In the genomic region with DNA sequence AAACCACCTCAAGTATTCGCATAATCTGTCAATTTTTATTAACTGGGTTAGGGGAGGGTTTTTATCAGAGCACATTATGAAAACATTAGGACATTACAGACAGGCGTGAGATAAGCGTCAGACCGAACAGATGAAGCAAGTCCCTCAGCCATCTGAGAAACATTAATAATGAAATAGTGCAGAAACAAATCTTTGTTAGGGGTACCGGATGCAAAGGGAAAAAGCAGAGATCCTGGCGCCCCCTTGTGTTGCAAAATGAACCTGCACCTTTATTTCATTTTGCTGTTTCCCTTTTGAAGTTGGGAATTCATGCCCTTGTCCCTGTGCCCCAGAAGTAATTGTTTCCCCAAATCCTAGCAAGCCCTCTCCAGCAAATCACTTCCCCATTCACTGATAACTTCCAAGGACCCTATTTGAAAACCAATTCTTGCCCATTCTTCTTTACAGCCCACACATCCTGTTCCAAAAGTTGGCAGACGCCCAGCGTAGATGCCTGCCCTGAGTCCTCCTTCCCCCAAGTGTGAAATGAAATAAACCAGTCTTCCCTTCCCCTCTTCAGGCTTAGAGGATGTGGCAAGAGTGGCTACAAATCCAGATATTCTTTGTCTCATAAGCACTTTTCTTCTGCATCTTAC, we compare ENCODE assay signal across 8 mouse cellular contexts.
DNase-seq lines count a peak whose midpoint lies in the region; ATAC-seq and TF ChIP-seq lines count a peak whose summit lies in the region.

No protein-coding gene starts in this region.

- H3K79me2 ChIP-seq in C2C12 (ENCODE audit: control insufficient read depth, insufficient read depth), result no peaks in the 10 kb centered on the region

- no peak overlapping the region for H3K4me2 ChIP-seq in intestine, postnatal 0 days (replicated peaks; ENCODE audit: low read depth)
- no peak overlapping the region for H3K4me2 ChIP-seq in intestine, embryonic 16.5 days (ENCODE audit: low read depth, low read length)
- no peak overlapping the region for H3K4me2 ChIP-seq in forebrain, embryonic 16.5 days (ENCODE audit: low read length)

- peak; percentile 87 for TF ChIP-seq CTCF in intestine, postnatal 0 days (IDR thresholded peaks at IDR 0.05; ENCODE audit: low read depth)
- peak; percentile 9 for TF ChIP-seq CTCF in C2C12 (IDR thresholded peaks at IDR 0.05; ENCODE audit: control insufficient read depth, insufficient read depth, insufficient read length)

- 41% methylated on average over 8 of the region's 8 CpGs for WGBS in intestine, postnatal 0 days
- 30% methylated on average over 8 of the region's 8 CpGs for WGBS in intestine, embryonic 16.5 days
- WGBS in forebrain, embryonic 16.5 days, result 38% methylated on average over 8 of the region's 8 CpGs

- peak; percentile 79 for DNase-seq in MN1 (ENCODE audit: low spot score)
- peak; percentile 32 to 79 for DNase-seq in layer of hippocampus, adult 18-20 months (ENCODE audit: low spot score in 2 of 2)

- no peaks in the 10 kb centered on the region for H3K27me3 ChIP-seq in intestine, postnatal 0 days (replicated peaks; ENCODE audit: control insufficient read depth, insufficient read depth, low read length)
- H3K27me3 ChIP-seq in intestine, embryonic 16.5 days (replicated peaks; ENCODE audit: control insufficient read depth, insufficient read depth, low read length), result no peaks in the 10 kb centered on the region
- H3K27me3 ChIP-seq in C2C12 (ENCODE audit: control insufficient read depth, insufficient read depth, insufficient read length), result no peaks in the 10 kb centered on the region
- H3K27me3 ChIP-seq in forebrain, embryonic 16.5 days (replicated peaks; ENCODE audit: control insufficient read depth, insufficient read depth, low read length), result no peaks in the 10 kb centered on the region

- H3K4me1 ChIP-seq in intestine, postnatal 0 days (replicated peaks; ENCODE audit: control insufficient read depth, insufficient read depth, low read length), result peaks cover 16% of the 10 kb centered on the region
- H3K4me1 ChIP-seq in intestine, embryonic 16.5 days (ENCODE audit: control insufficient read depth, insufficient read depth, low read length), result peaks cover 37% of the 10 kb centered on the region
- H3K4me1 ChIP-seq in forebrain, embryonic 16.5 days (replicated peaks; ENCODE audit: control insufficient read depth, insufficient read depth, low read length), result peaks cover 26% of the 10 kb centered on the region

- no peak for ATAC-seq in intestine, postnatal 0 days
- no peak for ATAC-seq in intestine, embryonic 16.5 days
- ATAC-seq in forebrain, embryonic 16.5 days, result peak; percentile 49; the same call in 1 of the 2 replicates
- ATAC-seq in megakaryocyte progenitor cell, adult 5-6 weeks (replicated peaks; ENCODE audit: poor library complexity), result peak; percentile 17
- ATAC-seq in monocyte, adult 5-6 weeks (replicated peaks; ENCODE audit: insufficient number of reproducible peaks, low FRiP score, low TSS enrichment, poor library complexity, severe bottlenecking), result no peak

- no peak overlapping the region for H3K9ac ChIP-seq in intestine, postnatal 0 days (ENCODE audit: low read depth, low read length)
- H3K9ac ChIP-seq in intestine, embryonic 16.5 days (ENCODE audit: low read depth, low read length), result no peak overlapping the region
- H3K9ac ChIP-seq in forebrain, embryonic 16.5 days (replicated peaks; ENCODE audit: low read depth, low read length), result no peak overlapping the region

- H3ac ChIP-seq in C2C12 (ENCODE audit: control insufficient read depth, insufficient read length, low read depth), result no peak overlapping the region

- H3K9me3 ChIP-seq in intestine, postnatal 0 days (ENCODE audit: control insufficient read depth), result no peaks in the 10 kb centered on the region
- H3K9me3 ChIP-seq in intestine, embryonic 16.5 days (ENCODE audit: control insufficient read depth, low read length), result no peaks in the 10 kb centered on the region
- no peaks in the 10 kb centered on the region for H3K9me3 ChIP-seq in forebrain, embryonic 16.5 days (ENCODE audit: control insufficient read depth, low read length)

- no peak overlapping the region for H3K27ac ChIP-seq in intestine, postnatal 0 days (ENCODE audit: low read depth, low read length)
- H3K27ac ChIP-seq in intestine, embryonic 16.5 days (ENCODE audit: low read length), result no peak overlapping the region
- H3K27ac ChIP-seq in forebrain, embryonic 16.5 days (ENCODE audit: low read length), result no peak overlapping the region

- no peaks in the 10 kb centered on the region for H3K36me3 ChIP-seq in intestine, postnatal 0 days (ENCODE audit: control insufficient read depth, insufficient read depth)
- no peaks in the 10 kb centered on the region for H3K36me3 ChIP-seq in intestine, embryonic 16.5 days (ENCODE audit: control insufficient read depth, insufficient read depth, low read length)
- H3K36me3 ChIP-seq in C2C12 (ENCODE audit: control insufficient read depth, insufficient read depth), result no peaks in the 10 kb centered on the region
- no peaks in the 10 kb centered on the region for H3K36me3 ChIP-seq in forebrain, embryonic 16.5 days (ENCODE audit: control insufficient read depth, insufficient read depth)

- no peak overlapping the region for H3K4me3 ChIP-seq in intestine, postnatal 0 days (ENCODE audit: low read depth, low read length)
- no peak overlapping the region for H3K4me3 ChIP-seq in intestine, embryonic 16.5 days (ENCODE audit: low read length)
- no peak overlapping the region for H3K4me3 ChIP-seq in C2C12 (ENCODE audit: insufficient read depth, poor library complexity, severe bottlenecking)
- no peak overlapping the region for H3K4me3 ChIP-seq in forebrain, embryonic 16.5 days (replicated peaks; ENCODE audit: low read length)

- no peaks in the 10 kb centered on the region for H3K79me3 ChIP-seq in C2C12 (ENCODE audit: low read depth)

TF ChIP-seq in C2C12, 6 proteins besides CTCF, POLR2A, EP300 and RAD21:
- TF ChIP-seq MYOD1 (IDR thresholded peaks at IDR 0.05; ENCODE audit: control insufficient read depth, insufficient read length, low read depth) (no peak), USF1 (IDR thresholded peaks at IDR 0.05; ENCODE audit: low read depth) (no peak), MYOG (IDR thresholded peaks at IDR 0.05; ENCODE audit: control insufficient read depth, extremely low read depth, insufficient read length) (no peak), FOSL1 (IDR thresholded peaks at IDR 0.05; ENCODE audit: insufficient read depth, low read length, poor library complexity, severe bottlenecking) (no peak), MAX (IDR thresholded peaks at IDR 0.05) (no peak), CEBPB (IDR thresholded peaks at IDR 0.05; ENCODE audit: low read depth) (no peak)

Comparison
In these comparisons a context has a peak if more than half of its experiments do, and no peak if none do; other contexts are left out.
1. ATAC-seq: peak in forebrain, embryonic 16.5 days (single experiment) and megakaryocyte progenitor cell, adult 5-6 weeks (single experiment); none in intestine, postnatal 0 days (single experiment), intestine, embryonic 16.5 days (single experiment) and monocyte, adult 5-6 weeks (single experiment).